Mouse (Mus musculus): ENCODE data around the gene Ddx54. TPM values are rescaled to one million over a fixed set of nuclear protein-coding genes. Genes with fewer than 3 reads are reported as not detected.

The Ddx54 gene
- polyA plus RNA-seq, 2 experiments, result 34.1 to 36.1 TPM

DNA sequence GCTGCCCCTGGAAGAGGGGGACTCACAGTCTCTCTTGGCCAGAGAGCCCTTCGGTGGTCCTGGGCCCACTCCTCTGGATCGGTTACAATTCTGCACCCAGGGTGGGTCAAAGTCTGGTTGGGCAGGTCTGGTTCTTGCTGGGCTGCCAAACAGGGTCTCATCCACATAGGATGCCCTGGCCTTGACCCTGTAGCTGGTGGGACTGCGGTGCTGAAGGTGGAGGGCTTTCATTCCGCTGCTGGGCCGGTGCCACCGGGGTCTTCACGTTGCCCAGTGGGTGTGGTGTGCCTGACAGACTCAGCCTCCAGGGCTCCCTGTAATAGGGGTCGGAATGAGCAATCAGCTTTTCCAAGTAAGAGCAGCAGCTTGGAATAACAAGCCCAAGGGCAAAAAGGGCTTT, 1.1 kb upstream of the Ddx54 start:
- TF ChIP-seq POLR2A (IDR thresholded peaks at IDR 0.05; ENCODE audit: borderline replicate concordance, extremely low read depth, insufficient read depth, insufficient read length), result no peak
- Histone ChIP-seq H3K27ac (replicated peaks; ENCODE audit: low read depth, low read length) (no peak overlapping the region), H3K4me3 (replicated peaks; ENCODE audit: low read length) (peak overlapping the region; percentile 58), H3K4me1 (ENCODE audit: control insufficient read depth, insufficient read depth, low read length) (peaks cover 13% of the 10 kb centered on the region), H3K36me3 (ENCODE audit: control insufficient read depth, insufficient read depth, low read length) (0 out of 2 replicates have a peak, but pooled peaks cover 10% of the 10 kb centered on the region), H3K9ac (ENCODE audit: low read depth, low read length, severe bottlenecking) (peak overlapping the region; percentile 59), H3K27me3 (ENCODE audit: control insufficient read depth, insufficient read depth, low read length) (no peaks in the 10 kb centered on the region), H3K4me2 (replicated peaks; ENCODE audit: low read depth, low read length, severe bottlenecking) (peak overlapping the region; percentile 75), H3K9me3 (ENCODE audit: control insufficient read depth, low read length) (peaks cover 3% of the 10 kb centered on the region; the same call in 1 of the 2 replicates)
- WGBS, result 53% methylated on average over 8 of the region's 8 CpGs
- ATAC-seq (ENCODE audit: low FRiP score, low read depth) (no peak), DNase-seq (ENCODE audit: low spot score) (no peak)

DNA sequence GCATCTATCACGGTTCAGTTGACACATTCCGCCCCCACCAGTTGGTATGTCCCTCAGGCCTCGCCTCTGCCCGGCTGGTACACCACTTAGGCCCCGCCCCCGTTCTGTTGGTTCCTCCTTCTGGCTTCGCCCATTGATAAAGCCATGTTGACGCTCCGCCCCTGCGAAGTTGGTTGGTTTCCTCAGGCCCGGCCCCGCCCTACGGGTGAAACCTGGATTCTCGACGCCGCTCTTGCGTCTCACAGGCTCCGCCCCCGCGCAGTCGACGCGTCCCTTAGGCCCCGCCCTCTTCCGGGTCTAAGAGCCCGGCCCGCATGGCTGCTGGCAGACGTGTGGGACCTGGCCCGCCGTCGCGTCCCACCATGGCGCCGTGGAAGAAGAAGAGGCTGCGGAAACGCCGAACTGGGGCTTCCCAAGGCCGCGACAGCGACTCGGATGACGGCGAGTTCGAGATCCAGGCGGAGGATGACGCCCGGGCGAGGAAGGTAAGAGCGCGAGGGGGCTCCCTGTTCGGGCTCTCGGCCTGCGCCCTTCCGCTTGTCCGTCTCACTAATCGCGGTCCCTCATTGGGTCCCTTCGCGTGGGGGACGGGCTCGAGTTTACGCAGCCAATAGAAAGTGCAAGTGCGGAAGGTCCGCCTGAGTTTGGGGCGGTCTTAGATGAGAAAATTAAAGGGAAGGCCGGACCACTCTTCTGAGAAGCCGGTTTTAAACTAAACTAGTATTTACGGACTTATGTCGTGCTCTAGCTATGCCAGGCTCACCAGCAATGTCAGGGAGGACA, 474 bp downstream of the Ddx54 start:
- H3K27me3 ChIP-seq (ENCODE audit: control insufficient read depth, insufficient read depth, low read length), result no peaks in the 10 kb centered on the region
- peak; percentile 88; the same call in 1 of the 2 replicates for TF ChIP-seq POLR2A (IDR thresholded peaks at IDR 0.05; ENCODE audit: borderline replicate concordance, extremely low read depth, insufficient read depth, insufficient read length)
- peaks cover 3% of the 10 kb centered on the region; the same call in 1 of the 2 replicates for H3K9me3 ChIP-seq (ENCODE audit: control insufficient read depth, low read length)
- H3K4me3 ChIP-seq (replicated peaks; ENCODE audit: low read length), result peak overlapping the region; percentile 58
- H3K27ac ChIP-seq (replicated peaks; ENCODE audit: low read depth, low read length), result peak overlapping the region; percentile 84
- peaks cover 22% of the 10 kb centered on the region for H3K36me3 ChIP-seq (ENCODE audit: control insufficient read depth, insufficient read depth, low read length)
- H3K4me1 ChIP-seq (ENCODE audit: control insufficient read depth, insufficient read depth, low read length), result peaks cover 13% of the 10 kb centered on the region
- H3K9ac ChIP-seq (ENCODE audit: low read depth, low read length, severe bottlenecking), result peak overlapping the region; percentile 59
- under 1% methylated on average over 59 of the region's 69 CpGs for WGBS
- ATAC-seq (ENCODE audit: low FRiP score, low read depth), result peak; percentile 93
- peak overlapping the region; percentile 75 for H3K4me2 ChIP-seq (replicated peaks; ENCODE audit: low read depth, low read length, severe bottlenecking)
- DNase-seq (ENCODE audit: low spot score), result peak; percentile 100

DNA sequence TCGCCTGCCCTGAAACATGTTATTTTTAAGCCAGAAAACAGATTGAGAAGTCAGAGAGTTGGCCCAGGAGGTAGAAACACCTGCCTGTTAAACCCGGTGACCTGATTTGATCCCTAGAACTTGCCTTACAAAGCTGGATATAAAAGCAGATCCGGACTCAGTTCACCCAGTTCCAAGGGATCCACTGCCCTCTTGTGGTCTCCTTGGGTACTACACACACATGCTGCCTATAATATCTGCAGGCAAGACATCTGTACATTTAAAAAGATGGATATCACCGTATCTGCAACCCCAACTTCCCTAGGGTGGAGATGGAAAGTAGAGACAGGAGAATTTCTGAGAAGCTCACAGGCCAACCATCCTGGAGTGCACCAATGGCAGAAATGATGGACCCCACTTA, 3.4 kb downstream of the Ddx54 start:
- ATAC-seq (ENCODE audit: low FRiP score, low read depth), result no peak
- no peak for DNase-seq (ENCODE audit: low spot score)

DNA sequence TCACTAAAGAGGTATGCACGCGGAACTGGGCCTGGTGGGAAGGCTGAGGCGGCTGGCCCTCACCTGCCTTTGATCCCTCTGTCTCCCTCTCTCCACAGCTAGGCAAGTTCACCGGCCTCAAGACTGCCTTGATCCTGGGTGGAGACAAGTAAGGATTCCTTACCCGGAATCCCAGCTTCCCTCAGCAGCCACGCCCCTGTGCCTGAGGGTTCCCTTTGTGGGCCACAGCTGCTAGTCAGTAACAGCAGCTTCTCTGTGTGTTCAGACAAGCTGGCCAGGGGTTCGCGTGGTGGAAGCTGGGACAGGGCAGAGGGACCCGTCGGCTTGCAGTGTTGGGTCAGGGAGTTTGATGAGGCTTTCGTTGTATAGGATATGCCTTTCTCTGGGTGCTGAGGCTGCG, 6.2 kb downstream of the Ddx54 start:
- Histone ChIP-seq H3K9ac (ENCODE audit: low read depth, low read length, severe bottlenecking) (no peak overlapping the region), H3K4me1 (ENCODE audit: control insufficient read depth, insufficient read depth, low read length) (peaks cover 3% of the 10 kb centered on the region), H3K4me3 (replicated peaks; ENCODE audit: low read length) (no peak overlapping the region), H3K4me2 (replicated peaks; ENCODE audit: low read depth, low read length, severe bottlenecking) (no peak overlapping the region), H3K27me3 (ENCODE audit: control insufficient read depth, insufficient read depth, low read length) (no peaks in the 10 kb centered on the region), H3K27ac (replicated peaks; ENCODE audit: low read depth, low read length) (no peak overlapping the region), H3K36me3 (ENCODE audit: control insufficient read depth, insufficient read depth, low read length) (peaks cover 70% of the 10 kb centered on the region), H3K9me3 (ENCODE audit: control insufficient read depth, low read length) (peaks cover 3% of the 10 kb centered on the region; the same call in 1 of the 2 replicates)
- WGBS, result 79% methylated on average over 11 of the region's 12 CpGs
- no peak for DNase-seq (ENCODE audit: low spot score)
- no peak for TF ChIP-seq POLR2A (IDR thresholded peaks at IDR 0.05; ENCODE audit: borderline replicate concordance, extremely low read depth, insufficient read depth, insufficient read length)
- ATAC-seq (ENCODE audit: low FRiP score, low read depth), result no peak

More for the DNA sequence above, 3.4 kb downstream of the Ddx54 start:
- no peak overlapping the region for H3K4me2 ChIP-seq (replicated peaks; ENCODE audit: low read depth, low read length, severe bottlenecking)
- peaks cover 3% of the 10 kb centered on the region; the same call in 1 of the 2 replicates for H3K9me3 ChIP-seq (ENCODE audit: control insufficient read depth, low read length)
- H3K4me1 ChIP-seq (ENCODE audit: control insufficient read depth, insufficient read depth, low read length), result peaks cover 13% of the 10 kb centered on the region
- no peak overlapping the region for H3K9ac ChIP-seq (ENCODE audit: low read depth, low read length, severe bottlenecking)
- H3K4me3 ChIP-seq (replicated peaks; ENCODE audit: low read length), result no peak overlapping the region
- H3K36me3 ChIP-seq (ENCODE audit: control insufficient read depth, insufficient read depth, low read length), result peaks cover 41% of the 10 kb centered on the region
- H3K27ac ChIP-seq (replicated peaks; ENCODE audit: low read depth, low read length), result no peak overlapping the region
- TF ChIP-seq POLR2A (IDR thresholded peaks at IDR 0.05; ENCODE audit: borderline replicate concordance, extremely low read depth, insufficient read depth, insufficient read length), result no peak
- H3K27me3 ChIP-seq (ENCODE audit: control insufficient read depth, insufficient read depth, low read length), result no peaks in the 10 kb centered on the region
- WGBS, result 96% methylated on average over 4 of the region's 4 CpGs

DNA sequence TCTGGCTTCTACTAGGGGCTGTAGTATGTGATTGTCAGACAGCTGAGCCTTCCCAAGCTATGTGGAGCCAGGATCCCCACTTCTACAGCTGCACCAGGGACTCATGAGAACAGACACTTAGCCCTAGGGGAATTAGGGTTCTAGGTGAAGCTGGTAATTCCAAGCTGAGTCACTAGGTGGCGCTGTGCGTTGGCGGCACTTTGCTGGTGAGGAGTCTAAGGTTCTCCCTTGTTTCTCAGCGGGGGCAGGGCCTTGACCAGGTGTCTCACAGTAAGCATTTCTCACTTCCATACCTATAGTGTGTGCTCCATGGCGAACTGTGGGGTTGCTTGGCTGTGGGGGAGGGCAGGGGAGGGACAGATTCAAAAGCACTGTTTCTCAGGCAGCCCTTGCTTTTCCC, 6.7 kb downstream of the Ddx54 start:
- Histone ChIP-seq H3K27me3 (ENCODE audit: control insufficient read depth, insufficient read depth, low read length) (no peaks in the 10 kb centered on the region), H3K27ac (replicated peaks; ENCODE audit: low read depth, low read length) (no peak overlapping the region), H3K9me3 (ENCODE audit: control insufficient read depth, low read length) (peaks cover 3% of the 10 kb centered on the region; the same call in 1 of the 2 replicates), H3K36me3 (ENCODE audit: control insufficient read depth, insufficient read depth, low read length) (peaks cover 74% of the 10 kb centered on the region), H3K9ac (ENCODE audit: low read depth, low read length, severe bottlenecking) (no peak overlapping the region), H3K4me1 (ENCODE audit: control insufficient read depth, insufficient read depth, low read length) (no peaks in the 10 kb centered on the region; the same call in 1 of the 2 replicates), H3K4me3 (replicated peaks; ENCODE audit: low read length) (no peak overlapping the region), H3K4me2 (replicated peaks; ENCODE audit: low read depth, low read length, severe bottlenecking) (no peak overlapping the region)
- TF ChIP-seq POLR2A (IDR thresholded peaks at IDR 0.05; ENCODE audit: borderline replicate concordance, extremely low read depth, insufficient read depth, insufficient read length), result no peak
- 22% methylated on average over 5 of the region's 5 CpGs for WGBS
- DNase-seq (ENCODE audit: low spot score), result peak; percentile 33
- ATAC-seq (ENCODE audit: low FRiP score, low read depth), result no peak
